Mouse (Mus musculus): ENCODE data around the gene Lonp1. TPM values are rescaled to one million over a fixed set of nuclear protein-coding genes. Genes with fewer than 3 reads are reported as not detected.

Gene Lonp1
- polyA plus RNA-seq, 1 experiment = 278 TPM

- H3K27me3 ChIP-seq (ENCODE audit: control insufficient read depth, insufficient read depth, insufficient read length) = no peaks in the 10 kb centered on the region
- TF ChIP-seq SRF (IDR thresholded peaks at IDR 0.05; ENCODE audit: control insufficient read depth, insufficient read length, low read depth) (no peak), MYOD1 (IDR thresholded peaks at IDR 0.05; ENCODE audit: control insufficient read depth in 1 of 3, insufficient read length in 2 of 3, low read depth in 2 of 3) (no peak), REST (IDR thresholded peaks at IDR 0.05; ENCODE audit: insufficient read depth, insufficient read length) (no peak)
- H3ac ChIP-seq (ENCODE audit: control insufficient read depth, insufficient read length) = no peak overlapping the region
- H3K4me3 ChIP-seq = no peak overlapping the region
- H3K4me2 ChIP-seq (ENCODE audit: low read depth) = peak overlapping the region; percentile 94
- H3K36me3 ChIP-seq (ENCODE audit: control insufficient read depth, insufficient read depth) = peaks cover 35% of the 10 kb centered on the region
- H3K79me2 ChIP-seq (ENCODE audit: control insufficient read depth, insufficient read depth) = peaks cover 86% of the 10 kb centered on the region
Measured at GRCm38 (mm10) chr17:56588921-56589320, 37.8 kb downstream of the Lonp1 start.

- no peak overlapping the region for H3ac ChIP-seq (ENCODE audit: control insufficient read depth, insufficient read length)
- H3K36me3 ChIP-seq (ENCODE audit: control insufficient read depth, insufficient read depth) = peaks cover 36% of the 10 kb centered on the region
- no peaks in the 10 kb centered on the region for H3K27me3 ChIP-seq (ENCODE audit: control insufficient read depth, insufficient read depth, insufficient read length)
- H3K4me3 ChIP-seq = no peak overlapping the region
- H3K79me2 ChIP-seq (ENCODE audit: control insufficient read depth, insufficient read depth) = peaks cover 88% of the 10 kb centered on the region
- H3K4me2 ChIP-seq (ENCODE audit: low read depth) = peak overlapping the region; percentile 94
- no peak for TF ChIP-seq SRF (IDR thresholded peaks at IDR 0.05; ENCODE audit: control insufficient read depth, insufficient read length, low read depth)
- no peak for TF ChIP-seq E2F4 (IDR thresholded peaks at IDR 0.05; ENCODE audit: insufficient read depth)
- TF ChIP-seq MAX (IDR thresholded peaks at IDR 0.05; ENCODE audit: low read depth) = no peak
- TF ChIP-seq USF1 (IDR thresholded peaks at IDR 0.05; ENCODE audit: low read depth) = no peak
- TF ChIP-seq TCF12 (IDR thresholded peaks at IDR 0.05; ENCODE audit: insufficient read depth, poor library complexity, severe bottlenecking) = no peak
- TF ChIP-seq POLR2AphosphoS2 (IDR thresholded peaks at IDR 0.05; ENCODE audit: insufficient read length, low read depth) = no peak
- TF ChIP-seq POLR2A (IDR thresholded peaks at IDR 0.05; ENCODE audit: insufficient read length, low read depth) = no peak
- TF ChIP-seq TCF3 (IDR thresholded peaks at IDR 0.05; ENCODE audit: insufficient read length, low read depth) = no peak
- TF ChIP-seq REST (IDR thresholded peaks at IDR 0.05; ENCODE audit: insufficient read depth, insufficient read length) = no peak
- no peak for TF ChIP-seq MYOG (IDR thresholded peaks at IDR 0.05; ENCODE audit: control insufficient read depth in 1 of 3, insufficient read depth in 1 of 3, insufficient read length in 2 of 3, low read depth in 2 of 3)
- no peak for TF ChIP-seq MYOD1 (IDR thresholded peaks at IDR 0.05; ENCODE audit: control insufficient read depth in 1 of 3, insufficient read length in 2 of 3, low read depth in 2 of 3)
Measured at GRCm38 (mm10) chr17:56587773-56588172, 38.9 kb downstream of the Lonp1 start.

- Histone ChIP-seq H3ac (ENCODE audit: control insufficient read depth, insufficient read length) (peak overlapping the region; percentile 85), H3K4me2 (ENCODE audit: low read depth) (peak overlapping the region; percentile 94), H3K36me3 (ENCODE audit: control insufficient read depth, insufficient read depth) (peaks cover 35% of the 10 kb centered on the region), H3K27me3 (ENCODE audit: control insufficient read depth, insufficient read depth, insufficient read length) (no peaks in the 10 kb centered on the region), H3K4me3 (peak overlapping the region; percentile 97), H3K79me2 (ENCODE audit: control insufficient read depth, insufficient read depth) (peaks cover 88% of the 10 kb centered on the region)
- TF ChIP-seq MYOG (IDR thresholded peaks at IDR 0.05; ENCODE audit: control insufficient read depth in 1 of 3, insufficient read depth in 1 of 3, insufficient read length in 2 of 3, low read depth in 2 of 3) = no peak
- no peak for TF ChIP-seq REST (IDR thresholded peaks at IDR 0.05; ENCODE audit: insufficient read depth, insufficient read length)
- TF ChIP-seq TCF3 (IDR thresholded peaks at IDR 0.05; ENCODE audit: insufficient read length, low read depth) = no peak
- peak; percentile 0 for TF ChIP-seq POLR2A (IDR thresholded peaks at IDR 0.05; ENCODE audit: insufficient read length, low read depth)
Measured at GRCm38 (mm10) chr17:56585171-56585821, 41.4 kb downstream of the Lonp1 start.

DNA sequence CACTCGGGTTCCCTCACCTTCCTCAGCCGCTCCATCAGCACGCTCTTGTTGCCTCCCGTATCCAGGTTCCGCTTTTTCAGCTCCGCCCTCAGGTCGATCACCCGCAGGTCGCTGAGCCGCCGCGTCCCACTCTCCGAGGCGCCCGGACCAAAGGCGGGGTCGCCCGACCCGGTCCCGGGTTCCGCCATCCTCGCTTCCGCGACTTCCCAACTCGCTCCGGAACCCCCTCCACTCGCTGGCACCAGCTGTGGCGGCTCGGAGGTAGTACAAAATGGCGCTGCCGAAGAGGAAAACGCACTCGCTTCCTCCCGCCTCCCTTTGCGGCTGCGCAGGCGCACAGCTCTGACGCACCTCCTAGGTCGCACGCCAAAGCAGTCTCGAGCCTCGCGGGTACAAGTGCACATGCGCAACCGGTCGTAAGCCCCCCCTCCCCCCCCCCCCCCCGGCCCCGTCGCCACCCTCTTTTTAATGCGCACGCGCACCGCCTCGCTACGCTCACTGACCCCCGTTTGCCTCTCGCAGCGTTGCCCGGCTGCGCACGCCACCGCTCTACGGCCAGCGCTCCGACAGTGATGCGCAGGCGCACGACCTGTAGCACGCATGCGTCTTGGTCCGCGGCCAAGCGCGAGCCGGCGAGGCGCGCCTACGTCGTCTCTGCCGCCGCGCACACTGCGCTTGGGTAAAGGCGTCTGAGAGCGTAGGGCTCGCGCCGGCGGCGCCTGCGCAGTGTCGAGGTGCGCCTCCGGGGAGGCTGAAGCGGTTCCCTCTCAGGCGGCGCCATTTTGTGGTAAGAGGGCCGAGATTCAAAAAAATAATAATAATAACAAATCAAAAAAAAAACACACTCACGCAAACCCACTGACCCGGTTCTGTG is 42.2 kb downstream of the Lonp1 start, which contains the start of the genes Safb2 and Safb:
Safb2 (minus strand) TSS at position 329 of the 874 bp plus-strand sequence.
Safb (plus strand) TSS at position 569 of the 874 bp plus-strand sequence.
- Histone ChIP-seq H3K36me3 (ENCODE audit: control insufficient read depth, insufficient read depth) (peaks cover 37% of the 10 kb centered on the region), H3ac (ENCODE audit: control insufficient read depth, insufficient read length) (peak within 1 kb of the TSS; percentile 85), H3K79me2 (ENCODE audit: control insufficient read depth, insufficient read depth) (peaks cover 89% of the 10 kb centered on the region), H3K27me3 (ENCODE audit: control insufficient read depth, insufficient read depth, insufficient read length) (no peaks in the 10 kb centered on the region), H3K4me2 (ENCODE audit: low read depth) (peak within 1 kb of the TSS; percentile 94), H3K4me3 (peak within 1 kb of the TSS; percentile 97)
- peak; percentile 67 for TF ChIP-seq SRF (IDR thresholded peaks at IDR 0.05; ENCODE audit: control insufficient read depth, insufficient read length, low read depth)
- TF ChIP-seq MYOG (IDR thresholded peaks at IDR 0.05; ENCODE audit: control insufficient read depth in 1 of 3, insufficient read depth in 1 of 3, insufficient read length in 2 of 3, low read depth in 2 of 3) = peak in 2 of 3 experiments; percentile 14 to 27
- TF ChIP-seq MYOD1 (IDR thresholded peaks at IDR 0.05; ENCODE audit: control insufficient read depth in 1 of 3, insufficient read length in 2 of 3, low read depth in 2 of 3) = peak in 1 of 3 experiments; percentile 32
- TF ChIP-seq TCF12 (IDR thresholded peaks at IDR 0.05; ENCODE audit: insufficient read depth, poor library complexity, severe bottlenecking) = no peak
- TF ChIP-seq E2F4 (IDR thresholded peaks at IDR 0.05; ENCODE audit: insufficient read depth) = no peak
- TF ChIP-seq CEBPB (IDR thresholded peaks at IDR 0.05; ENCODE audit: insufficient read depth, poor library complexity, severe bottlenecking) = no peak
- no peak for TF ChIP-seq MAX (IDR thresholded peaks at IDR 0.05; ENCODE audit: low read depth)
- no peak for TF ChIP-seq REST (IDR thresholded peaks at IDR 0.05; ENCODE audit: insufficient read depth, insufficient read length)
- TF ChIP-seq TCF3 (IDR thresholded peaks at IDR 0.05; ENCODE audit: insufficient read length, low read depth) = no peak
- peak; percentile 82 for TF ChIP-seq POLR2AphosphoS2 (IDR thresholded peaks at IDR 0.05; ENCODE audit: insufficient read length, low read depth)
- peak; percentile 75 for TF ChIP-seq POLR2A (IDR thresholded peaks at IDR 0.05; ENCODE audit: insufficient read length, low read depth)
